Mouse (Mus musculus): ENCODE results near the gene Vkorc1. TPM values are rescaled to one million over a fixed set of nuclear protein-coding genes. Genes with fewer than 3 reads are reported as not detected.
"Not testable (repeated sequence)": the region's sequence is repeated elsewhere in the genome, so short reads cannot be mapped to it uniquely, and the experiment has no call there.

The Vkorc1 gene
- polyA plus RNA-seq (2014; fragmentation: Nextera tagmentation; extraction: Ambion mirVana): 44.6 and 48.6 TPM in 2 replicates

DNA sequence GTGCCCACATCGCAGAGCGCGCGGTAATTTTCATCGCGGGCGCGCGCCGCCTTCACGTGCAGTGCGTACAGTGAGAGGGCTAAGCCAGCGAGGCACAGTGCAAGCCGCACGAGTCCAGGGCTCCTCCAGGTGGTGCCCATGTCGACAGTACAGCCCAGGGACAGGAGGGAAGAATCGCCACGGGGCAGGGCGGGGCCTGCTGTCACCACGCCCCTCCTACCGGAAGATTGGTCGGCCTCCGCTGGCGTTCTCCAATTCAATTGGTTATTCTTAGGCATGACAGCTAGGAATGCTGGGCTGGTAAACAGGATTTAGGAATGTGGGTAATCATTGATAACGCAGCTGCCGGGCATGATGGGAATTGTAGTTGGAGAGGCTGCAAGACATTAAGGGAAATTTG lies at the start of gene Vkorc1, which contains the start of gene Gm21974:
Vkorc1 (minus strand) TSS at position 176 of the 400 bp plus-strand sequence.
Gm21974 (minus strand) TSS at position 13 of the 400 bp plus-strand sequence.
- under 1% methylated on average over 26 of the region's 26 CpGs for WGBS
- Histone ChIP-seq H3K27me3 (ENCODE audit: control insufficient read depth, insufficient read depth, low read length) (no peaks in the 10 kb centered on the region), H3K36me3 (ENCODE audit: control insufficient read depth, insufficient read depth, low read length) (no peaks in the 10 kb centered on the region), H3K27ac (ENCODE audit: low read depth, low read length) (peak within 1 kb of the TSS; percentile 27; the same call in 1 of the 2 replicates), H3K4me1 (ENCODE audit: control insufficient read depth, insufficient read depth, low read length) (peaks cover 7% of the 10 kb centered on the region), H3K4me2 (peak within 1 kb of the TSS; percentile 85), H3K9me3 (ENCODE audit: control insufficient read depth, low read length) (no peaks in the 10 kb centered on the region), H3K9ac (ENCODE audit: low read length) (peak within 1 kb of the TSS; percentile 63), H3K4me3 (ENCODE audit: low read depth, low read length) (peak within 1 kb of the TSS; percentile 57)
- DNase-seq (ENCODE audit: low spot score, missing footprints) (peak; percentile 97), ATAC-seq (ENCODE audit: low FRiP score) (peak; percentile 98)

DNA sequence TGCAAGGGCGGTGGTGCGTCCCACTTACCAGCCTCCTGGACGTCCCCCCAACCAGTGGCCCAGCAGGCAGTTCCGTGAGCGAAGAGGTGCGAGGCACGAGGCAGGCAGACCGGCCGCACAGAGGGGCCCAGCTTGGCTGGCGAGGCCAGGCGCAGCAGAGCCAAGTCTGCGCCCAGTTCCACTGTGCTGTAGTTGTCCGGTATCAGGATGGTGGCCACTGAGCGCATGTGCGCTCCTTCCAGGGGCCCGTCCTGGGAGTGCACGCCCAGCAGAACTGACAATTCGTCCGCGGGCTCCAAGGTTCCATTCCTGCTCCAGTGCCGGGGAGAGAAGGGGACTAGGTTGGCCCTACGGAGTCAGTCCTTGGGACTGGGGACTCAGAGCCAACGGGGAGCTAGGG lies 49.2 kb upstream of the Vkorc1 start:
- no peak overlapping the region for H3K27ac ChIP-seq (ENCODE audit: low read depth, low read length)
- peak; percentile 76 for DNase-seq (ENCODE audit: low spot score, missing footprints)
- WGBS: 11% methylated on average over 23 of the region's 23 CpGs
- no peak overlapping the region for H3K4me3 ChIP-seq (ENCODE audit: low read depth, low read length)
- no peaks in the 10 kb centered on the region for H3K36me3 ChIP-seq (ENCODE audit: control insufficient read depth, insufficient read depth, low read length)
- ATAC-seq (ENCODE audit: low FRiP score): no peak
- no peak overlapping the region for H3K9ac ChIP-seq (ENCODE audit: low read length)
- no peak overlapping the region for H3K4me2 ChIP-seq
- H3K9me3 ChIP-seq (ENCODE audit: control insufficient read depth, low read length): no peaks in the 10 kb centered on the region
- peaks cover 2% of the 10 kb centered on the region; the same call in 1 of the 2 replicates for H3K27me3 ChIP-seq (ENCODE audit: control insufficient read depth, insufficient read depth, low read length)
- no peaks in the 10 kb centered on the region for H3K4me1 ChIP-seq (ENCODE audit: control insufficient read depth, insufficient read depth, low read length)

DNA sequence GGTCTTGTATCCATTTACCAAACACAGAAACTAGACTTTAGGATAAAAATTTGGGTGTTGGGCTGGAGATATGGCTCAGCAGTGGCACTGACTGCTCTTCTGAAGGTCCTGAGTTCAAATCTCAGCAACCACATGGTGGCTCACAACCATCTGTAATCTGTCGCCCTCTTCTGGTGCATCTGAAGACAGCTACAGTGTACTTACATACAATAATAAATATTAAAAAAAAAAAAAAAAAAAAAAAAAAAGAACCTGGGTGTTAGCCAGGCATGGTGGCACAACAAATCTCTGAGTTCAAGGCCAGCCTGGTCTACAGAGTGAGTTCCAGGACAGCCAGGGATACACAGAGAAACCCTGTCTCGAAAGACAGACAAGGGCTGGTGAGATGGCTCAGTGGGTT lies 46.7 kb upstream of the Vkorc1 start:
- H3K4me2 ChIP-seq; H3K4me3 ChIP-seq (ENCODE audit: low read depth, low read length): not testable (repeated sequence)
- 51% methylated on average over 2 of the region's 2 CpGs for WGBS

DNA sequence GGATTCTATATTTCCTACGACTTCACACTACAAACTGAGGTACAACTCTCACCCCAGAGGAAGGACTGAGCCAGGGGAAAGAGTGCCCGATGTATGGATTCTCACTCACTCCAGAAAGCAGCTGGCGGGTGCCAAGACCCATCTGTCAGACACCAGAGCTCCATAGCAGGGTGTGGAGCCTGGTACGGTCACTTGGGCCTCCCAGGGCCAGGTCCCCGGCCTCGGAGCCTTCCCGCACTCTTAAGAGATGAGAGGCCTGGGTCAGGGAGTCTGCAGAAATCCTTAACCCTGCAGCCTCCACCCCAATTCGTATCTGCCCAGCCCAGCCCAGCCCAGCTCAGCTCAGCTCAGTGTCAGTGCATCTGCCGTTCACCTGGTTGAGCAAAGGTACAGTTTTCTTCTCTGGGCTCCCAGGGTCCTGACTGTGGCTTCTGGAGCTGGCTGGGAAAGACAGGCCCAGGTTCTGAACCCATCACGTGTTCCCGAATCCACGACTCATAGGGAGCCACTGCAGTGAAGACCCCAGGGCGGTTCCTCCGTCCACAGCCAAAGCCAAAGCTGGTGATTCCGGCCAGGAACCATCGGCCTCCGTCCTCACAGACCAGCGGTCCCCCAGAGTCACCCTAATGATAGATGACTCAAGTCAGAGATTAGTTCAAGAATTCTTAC lies 40.9 kb upstream of the Vkorc1 start:
- H3K4me3 ChIP-seq (ENCODE audit: low read depth, low read length): peak overlapping the region; percentile 66
- WGBS: 58% methylated on average over 18 of the region's 18 CpGs
- no peaks in the 10 kb centered on the region for H3K27me3 ChIP-seq (ENCODE audit: control insufficient read depth, insufficient read depth, low read length)
- peak overlapping the region; percentile 84 for H3K9ac ChIP-seq (ENCODE audit: low read length)
- ATAC-seq (ENCODE audit: low FRiP score): peak; percentile 6; the same call in 1 of the 2 replicates
- peaks cover 19% of the 10 kb centered on the region for H3K4me1 ChIP-seq (ENCODE audit: control insufficient read depth, insufficient read depth, low read length)
- peak overlapping the region; percentile 98 for H3K4me2 ChIP-seq
- peak; percentile 81 for DNase-seq (ENCODE audit: low spot score, missing footprints)
- no peak overlapping the region for H3K27ac ChIP-seq (ENCODE audit: low read depth, low read length)
- H3K9me3 ChIP-seq (ENCODE audit: control insufficient read depth, low read length): no peaks in the 10 kb centered on the region
- no peaks in the 10 kb centered on the region for H3K36me3 ChIP-seq (ENCODE audit: control insufficient read depth, insufficient read depth, low read length)

More for the DNA sequence above, 46.7 kb upstream of the Vkorc1 start:
- not testable (repeated sequence) for ATAC-seq (ENCODE audit: low FRiP score); H3K27ac ChIP-seq (ENCODE audit: low read depth, low read length); H3K36me3 ChIP-seq (ENCODE audit: control insufficient read depth, insufficient read depth, low read length); H3K9ac ChIP-seq (ENCODE audit: low read length); H3K9me3 ChIP-seq (ENCODE audit: control insufficient read depth, low read length); H3K27me3 ChIP-seq (ENCODE audit: control insufficient read depth, insufficient read depth, low read length); H3K4me1 ChIP-seq (ENCODE audit: control insufficient read depth, insufficient read depth, low read length)
- DNase-seq (ENCODE audit: low spot score, missing footprints): peak; percentile 12

DNA sequence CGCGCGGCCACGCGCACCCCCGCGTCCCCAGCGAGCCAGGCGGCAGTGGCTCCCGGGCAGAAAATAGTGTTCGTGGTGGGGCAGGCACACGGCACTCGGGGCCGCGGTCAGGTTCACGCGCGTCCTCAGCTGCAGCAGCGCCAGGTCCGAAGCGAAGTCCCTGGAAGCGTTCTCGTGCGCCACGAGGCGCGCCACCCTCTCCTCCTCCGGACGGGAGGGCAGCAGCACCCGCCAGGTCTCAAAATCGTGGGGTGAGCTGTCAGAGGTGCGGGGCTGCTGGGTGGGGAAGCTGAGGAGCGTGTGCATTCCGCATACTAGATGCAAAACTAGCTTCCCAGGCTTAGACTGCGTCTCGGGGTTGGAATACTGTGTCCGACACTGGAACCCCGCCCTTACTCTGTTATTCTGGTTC lies 40.3 kb upstream of the Vkorc1 start:
- H3K36me3 ChIP-seq (ENCODE audit: control insufficient read depth, insufficient read depth, low read length): no peaks in the 10 kb centered on the region
- no peaks in the 10 kb centered on the region for H3K9me3 ChIP-seq (ENCODE audit: control insufficient read depth, low read length)
- no peaks in the 10 kb centered on the region for H3K27me3 ChIP-seq (ENCODE audit: control insufficient read depth, insufficient read depth, low read length)
- H3K4me2 ChIP-seq: peak overlapping the region; percentile 98
- H3K4me1 ChIP-seq (ENCODE audit: control insufficient read depth, insufficient read depth, low read length): peaks cover 19% of the 10 kb centered on the region
- DNase-seq (ENCODE audit: low spot score, missing footprints) (no peak), ATAC-seq (ENCODE audit: low FRiP score) (no peak)
- H3K27ac ChIP-seq (ENCODE audit: low read depth, low read length): no peak overlapping the region; the same call in 1 of the 2 replicates
- peak overlapping the region; percentile 66 for H3K4me3 ChIP-seq (ENCODE audit: low read depth, low read length)
- H3K9ac ChIP-seq (ENCODE audit: low read length): peak overlapping the region; percentile 84
- WGBS: under 1% methylated on average over 37 of the region's 38 CpGs

DNA sequence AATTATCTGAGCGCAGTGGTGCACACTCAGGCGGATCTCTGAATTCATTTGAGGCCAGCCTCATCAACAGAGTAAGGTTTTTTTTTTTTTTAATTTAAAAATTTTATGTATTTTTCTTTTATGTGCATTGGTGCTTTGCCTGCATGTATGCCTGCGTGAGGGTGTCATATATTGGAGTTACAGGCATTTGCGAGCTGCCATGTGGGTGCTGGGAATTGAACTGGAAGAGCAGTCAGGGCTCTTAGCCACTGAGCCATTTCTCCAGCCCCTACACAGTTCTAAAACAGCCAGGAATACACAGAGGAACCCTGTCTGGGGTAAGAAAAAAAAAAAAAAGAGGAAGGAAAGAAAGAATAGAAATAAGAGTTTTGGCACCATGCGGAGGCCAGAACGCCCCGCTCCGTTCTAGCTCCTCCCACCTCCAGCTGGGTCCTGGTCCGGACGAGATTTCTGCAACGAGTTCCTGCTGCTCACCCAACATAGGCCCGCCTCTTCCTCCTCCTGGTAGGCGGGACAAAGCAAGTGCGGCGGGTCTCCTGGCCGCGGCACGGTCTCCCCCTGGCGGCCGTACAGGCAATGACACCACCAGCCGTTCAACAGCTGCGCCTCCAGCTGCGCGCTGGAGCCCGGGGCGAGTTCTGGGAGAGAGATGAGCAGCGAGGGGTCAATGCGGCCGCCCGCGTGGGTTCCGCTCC lies 39.8 kb upstream of the Vkorc1 start:
- H3K4me1 ChIP-seq (ENCODE audit: control insufficient read depth, insufficient read depth, low read length): peaks cover 19% of the 10 kb centered on the region
- H3K4me3 ChIP-seq (ENCODE audit: low read depth, low read length): peak overlapping the region; percentile 66
- no peaks in the 10 kb centered on the region for H3K36me3 ChIP-seq (ENCODE audit: control insufficient read depth, insufficient read depth, low read length)
- DNase-seq (ENCODE audit: low spot score, missing footprints) (peak; percentile 100), ATAC-seq (ENCODE audit: low FRiP score) (peak; percentile 95)
- peak overlapping the region; percentile 84 for H3K9ac ChIP-seq (ENCODE audit: low read length)
- H3K27ac ChIP-seq (ENCODE audit: low read depth, low read length): no peak overlapping the region; the same call in 1 of the 2 replicates
- peaks cover under 1% of the 10 kb centered on the region; the same call in 1 of the 2 replicates for H3K27me3 ChIP-seq (ENCODE audit: control insufficient read depth, insufficient read depth, low read length)
- WGBS: 7% methylated on average over 32 of the region's 32 CpGs
- H3K4me2 ChIP-seq: peak overlapping the region; percentile 98
- H3K9me3 ChIP-seq (ENCODE audit: control insufficient read depth, low read length): no peaks in the 10 kb centered on the region

DNA sequence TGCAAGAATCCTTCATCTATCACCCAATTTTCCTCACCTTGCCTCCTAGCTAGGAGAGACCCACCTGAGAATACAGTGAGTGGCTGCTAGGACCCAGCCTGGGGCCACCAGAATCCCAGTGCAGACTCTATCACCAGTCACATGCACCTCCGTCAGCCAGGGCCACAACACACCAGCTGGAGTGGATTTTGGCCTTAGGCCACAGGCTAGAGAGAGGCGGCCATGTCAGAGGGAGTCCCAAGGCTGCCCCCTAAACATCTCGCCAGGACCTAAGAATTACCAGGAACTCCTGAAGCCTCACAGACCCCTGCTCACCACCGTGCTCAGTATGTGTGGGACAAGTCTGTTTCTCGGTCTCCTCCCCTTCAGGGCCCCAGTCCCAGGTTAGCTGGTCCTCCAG lies 38.7 kb upstream of the Vkorc1 start:
- no peak for ATAC-seq (ENCODE audit: low FRiP score)
- Histone ChIP-seq H3K4me2 (no peak overlapping the region), H3K27ac (ENCODE audit: low read depth, low read length) (no peak overlapping the region), H3K9me3 (ENCODE audit: control insufficient read depth, low read length) (no peaks in the 10 kb centered on the region), H3K27me3 (ENCODE audit: control insufficient read depth, insufficient read depth, low read length) (peaks cover 6% of the 10 kb centered on the region; the same call in 1 of the 2 replicates), H3K9ac (ENCODE audit: low read length) (no peak overlapping the region), H3K4me1 (ENCODE audit: control insufficient read depth, insufficient read depth, low read length) (peaks cover 19% of the 10 kb centered on the region), H3K36me3 (ENCODE audit: control insufficient read depth, insufficient read depth, low read length) (no peaks in the 10 kb centered on the region), H3K4me3 (ENCODE audit: low read depth, low read length) (no peak overlapping the region)
- WGBS: 89% methylated on average over 5 of the region's 5 CpGs
- no peak for DNase-seq (ENCODE audit: low spot score, missing footprints)

DNA sequence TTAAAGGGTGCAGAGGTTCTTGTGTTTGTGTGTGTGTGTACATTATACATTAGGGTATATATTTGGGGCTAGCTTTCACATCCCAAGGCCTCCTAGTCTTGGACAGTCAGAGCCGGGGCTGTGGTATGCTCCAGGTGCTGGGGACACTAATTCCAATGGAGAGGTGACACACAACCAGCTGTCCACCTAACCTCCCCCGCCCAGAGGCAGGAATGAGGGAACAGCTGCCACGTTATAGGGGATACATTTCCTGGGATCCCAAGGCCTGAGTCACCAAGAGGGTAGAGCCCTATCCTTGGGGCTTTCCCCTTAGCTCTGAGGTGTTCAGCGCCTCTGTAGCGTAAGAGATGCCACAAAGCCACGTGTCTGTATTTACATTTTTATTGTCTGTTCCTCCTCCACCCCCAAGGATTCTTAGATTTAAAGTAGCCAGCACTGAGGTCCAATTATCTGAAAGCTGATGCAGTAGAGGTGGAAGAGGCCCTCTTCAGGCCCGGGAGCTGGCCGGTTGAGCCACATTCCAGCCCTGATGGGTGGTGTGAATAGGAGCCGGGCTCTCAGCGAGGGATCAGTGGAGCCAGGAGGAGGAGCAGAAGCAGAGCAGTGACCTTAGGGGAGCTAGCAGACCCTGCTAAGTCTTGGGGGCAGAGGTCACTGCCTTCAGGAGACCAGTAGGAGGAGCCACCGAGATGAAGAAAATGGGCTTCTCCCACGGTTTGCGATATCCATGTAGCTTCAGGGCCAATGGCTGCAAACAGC lies 37.0 kb upstream of the Vkorc1 start:
- Histone ChIP-seq H3K27me3 (ENCODE audit: control insufficient read depth, insufficient read depth, low read length) (peaks cover 11% of the 10 kb centered on the region; the same call in 1 of the 2 replicates), H3K36me3 (ENCODE audit: control insufficient read depth, insufficient read depth, low read length) (no peaks in the 10 kb centered on the region), H3K27ac (ENCODE audit: low read depth, low read length) (no peak overlapping the region), H3K4me1 (ENCODE audit: control insufficient read depth, insufficient read depth, low read length) (peaks cover 19% of the 10 kb centered on the region), H3K4me2 (no peak overlapping the region), H3K4me3 (ENCODE audit: low read depth, low read length) (no peak overlapping the region), H3K9ac (ENCODE audit: low read length) (no peak overlapping the region), H3K9me3 (ENCODE audit: control insufficient read depth, low read length) (no peaks in the 10 kb centered on the region)
- 12% methylated on average over 13 of the region's 13 CpGs for WGBS
- ATAC-seq (ENCODE audit: low FRiP score): no peak
- peak; percentile 85 for DNase-seq (ENCODE audit: low spot score, missing footprints)

All from midbrain, embryonic 11.5 days (tissue).